Mouse (Mus musculus) myocyte (in vitro differentiated cells): Measurements from ENCODE around the gene Ccna1. TPM values are rescaled to one million over a fixed set of nuclear protein-coding genes. Genes with fewer than 3 reads are reported as not detected.

Experiments
- H3K27me3 ChIP-seq: one replicate; pipeline ENCODE4 v1.6.1; 2011; ENCODE audit not compliant: control insufficient read depth, insufficient read depth, insufficient read length
- H3K36me3 ChIP-seq: one replicate; pipeline ENCODE4 v1.6.1; 2011; ENCODE audit not compliant: control insufficient read depth, insufficient read depth
- H3K4me2 ChIP-seq: one replicate; pipeline ENCODE4 v1.6.1; 2011; ENCODE audit warnings: low read depth, control low read depth
- H3K4me3 ChIP-seq: one replicate; pipeline ENCODE4 v1.5.1; 2011; ENCODE audit warnings: mild to moderate bottlenecking, control low read depth, moderate library complexity
- H3K79me2 ChIP-seq: one replicate; pipeline ENCODE4 v1.6.1; 2011; ENCODE audit not compliant: control insufficient read depth, insufficient read depth
- H3ac ChIP-seq: one replicate; pipeline ENCODE4 v1.6.1; 2011; ENCODE audit not compliant: control insufficient read depth, insufficient read length
- CEBPB ChIP-seq: IDR thresholded peaks from 2 replicates; pipeline ENCODE4 v1.6.1; 2011; ENCODE audit warnings: mild to moderate bottlenecking, moderate library complexity; ENCODE audit not compliant: poor library complexity, insufficient read depth, severe bottlenecking
- E2F4 ChIP-seq: IDR thresholded peaks from one replicate; pipeline ENCODE4 v1.6.1; 2011; ENCODE audit warnings: mild to moderate bottlenecking, control low read depth, moderate library complexity; ENCODE audit not compliant: insufficient read depth
- MAX ChIP-seq: IDR thresholded peaks from one replicate; pipeline ENCODE4 v1.6.1; 2011; ENCODE audit warnings: low read depth, mild to moderate bottlenecking, control low read depth
- MYOD1 ChIP-seq, 3 experiments: IDR thresholded peaks; one replicate each; pipeline ENCODE4 v1.6.1; 2011; ENCODE audit warnings: control low read depth in 2 of 3, low read depth in 2 of 3, mild to moderate bottlenecking in 2 of 3, moderate library complexity in 1 of 3; ENCODE audit not compliant: insufficient read length in 2 of 3, control insufficient read depth in 1 of 3
- MYOG ChIP-seq, 3 experiments: IDR thresholded peaks; one replicate each; pipeline ENCODE4 v1.6.1; 2011; ENCODE audit warnings: control low read depth in 2 of 3, low read depth in 2 of 3, mild to moderate bottlenecking in 2 of 3; ENCODE audit not compliant: insufficient read length in 2 of 3, control insufficient read depth in 1 of 3, insufficient read depth in 1 of 3
- POLR2A ChIP-seq: IDR thresholded peaks from one replicate; pipeline ENCODE4 v1.6.1; 2011; ENCODE audit warnings: low read depth, mild to moderate bottlenecking, control low read depth, moderate library complexity; ENCODE audit not compliant: insufficient read length
- POLR2AphosphoS2 ChIP-seq: IDR thresholded peaks from one replicate; pipeline ENCODE4 v1.6.1; 2011; ENCODE audit warnings: low read depth, control low read depth; ENCODE audit not compliant: insufficient read length
- REST ChIP-seq: IDR thresholded peaks from one replicate; pipeline ENCODE4 v1.6.1; 2011; ENCODE audit warnings: mild to moderate bottlenecking, control low read depth, moderate library complexity; ENCODE audit not compliant: insufficient read depth, insufficient read length
- SRF ChIP-seq: IDR thresholded peaks from one replicate; pipeline ENCODE4 v1.6.1; 2011; ENCODE audit warnings: low read depth; ENCODE audit not compliant: control insufficient read depth, insufficient read length
- TCF12 ChIP-seq: IDR thresholded peaks from one replicate; pipeline ENCODE4 v1.6.1; 2011; ENCODE audit warnings: mild to moderate bottlenecking, control low read depth; ENCODE audit not compliant: poor library complexity, insufficient read depth, severe bottlenecking
- TCF3 ChIP-seq: IDR thresholded peaks from one replicate; pipeline ENCODE4 v1.6.1; 2011; ENCODE audit warnings: low read depth, control low read depth; ENCODE audit not compliant: insufficient read length
- USF1 ChIP-seq: IDR thresholded peaks from one replicate; pipeline ENCODE4 v1.6.1; 2011; ENCODE audit warnings: low read depth, mild to moderate bottlenecking, control low read depth, moderate library complexity
- polyA plus RNA-seq: library from polyadenylated mRNA; unstranded; fragments of >200 nt; fragmentation: generic; extraction: Trizol; gene quantifications from one replicate; pipeline ENCODE4 v1.2.1, GENCODE M21; 2012; ENCODE audit warnings: missing spikeins

Gene Ccna1
- polyA plus RNA-seq, 1 experiment = not detected

- no peak overlapping the region for H3K4me2 ChIP-seq
- H3K27me3 ChIP-seq = no peaks in the 10 kb centered on the region
- TF ChIP-seq REST (no peak), TCF3 (no peak), POLR2A (no peak), TCF12 (no peak), MYOG (IDR thresholded peaks at IDR 0.05; ENCODE audit: control insufficient read depth in 1 of 3, insufficient read depth in 1 of 3, insufficient read length in 2 of 3, low read depth in 2 of 3) (no peak), MYOD1 (IDR thresholded peaks at IDR 0.05; ENCODE audit: control insufficient read depth in 1 of 3, insufficient read length in 2 of 3, low read depth in 2 of 3) (no peak), CEBPB (no peak), USF1 (no peak), E2F4 (no peak), MAX (no peak), SRF (no peak), POLR2AphosphoS2 (no peak)
- H3K79me2 ChIP-seq = no peaks in the 10 kb centered on the region
- H3K4me3 ChIP-seq = no peak overlapping the region
- H3ac ChIP-seq = no peak overlapping the region
- H3K36me3 ChIP-seq = no peaks in the 10 kb centered on the region
These were observed 10.7 kb upstream of the Ccna1 start for GRCm38 (mm10) chr3:55065738-55066665.

- Histone ChIP-seq H3K36me3 (no peaks in the 10 kb centered on the region), H3K27me3 (peaks cover 2% of the 10 kb centered on the region), H3K4me3 (no peak overlapping the region), H3K4me2 (no peak overlapping the region), H3K79me2 (no peaks in the 10 kb centered on the region), H3ac (no peak overlapping the region)
- no peak for TF ChIP-seq MYOD1 (IDR thresholded peaks at IDR 0.05; ENCODE audit: control insufficient read depth in 1 of 3, insufficient read length in 2 of 3, low read depth in 2 of 3)
These were observed 9.1 kb upstream of the Ccna1 start for GRCm38 (mm10) chr3:55064396-55064795.

GRCm38 (mm10) chr3:55062653-55063052, 7.4 kb upstream of the Ccna1 start:
- H3K4me2 ChIP-seq = no peak overlapping the region
- H3K79me2 ChIP-seq = no peaks in the 10 kb centered on the region
- peaks cover 13% of the 10 kb centered on the region for H3K27me3 ChIP-seq
- TF ChIP-seq CEBPB (no peak), E2F4 (no peak), REST (no peak), MYOD1 (IDR thresholded peaks at IDR 0.05; ENCODE audit: control insufficient read depth in 1 of 3, insufficient read length in 2 of 3, low read depth in 2 of 3) (no peak)
- H3K36me3 ChIP-seq = no peaks in the 10 kb centered on the region
- H3ac ChIP-seq = no peak overlapping the region
- H3K4me3 ChIP-seq = no peak overlapping the region

GRCm38 (mm10) chr3:55056376-55056775, 1.1 kb upstream of the Ccna1 start:
- TF ChIP-seq REST = no peak
- TF ChIP-seq E2F4 = no peak
- no peak for TF ChIP-seq MYOG (IDR thresholded peaks at IDR 0.05; ENCODE audit: control insufficient read depth in 1 of 3, insufficient read depth in 1 of 3, insufficient read length in 2 of 3, low read depth in 2 of 3)
- TF ChIP-seq CEBPB = no peak
- no peak for TF ChIP-seq SRF
- no peak for TF ChIP-seq TCF3
- TF ChIP-seq POLR2A = no peak
- TF ChIP-seq TCF12 = no peak
- no peak for TF ChIP-seq POLR2AphosphoS2
- no peak for TF ChIP-seq MAX
- no peak for TF ChIP-seq MYOD1 (IDR thresholded peaks at IDR 0.05; ENCODE audit: control insufficient read depth in 1 of 3, insufficient read length in 2 of 3, low read depth in 2 of 3)
- TF ChIP-seq USF1 = no peak
- Histone ChIP-seq H3K4me3 (no peak overlapping the region), H3K27me3 (peaks cover 30% of the 10 kb centered on the region), H3K36me3 (no peaks in the 10 kb centered on the region), H3K79me2 (no peaks in the 10 kb centered on the region), H3K4me2 (no peak overlapping the region), H3ac (no peak overlapping the region)

GRCm38 (mm10) chr3:55055747-55056120, 433 bp upstream of the Ccna1 start:
- peaks cover 30% of the 10 kb centered on the region for H3K27me3 ChIP-seq
- no peaks in the 10 kb centered on the region for H3K79me2 ChIP-seq
- H3K36me3 ChIP-seq = no peaks in the 10 kb centered on the region
- H3K4me3 ChIP-seq = no peak overlapping the region
- TF ChIP-seq E2F4 (no peak), MYOD1 (IDR thresholded peaks at IDR 0.05; ENCODE audit: control insufficient read depth in 1 of 3, insufficient read length in 2 of 3, low read depth in 2 of 3) (no peak), POLR2AphosphoS2 (no peak), REST (no peak), USF1 (no peak), TCF12 (no peak), POLR2A (no peak), MAX (no peak), SRF (no peak), CEBPB (no peak), MYOG (IDR thresholded peaks at IDR 0.05; ENCODE audit: control insufficient read depth in 1 of 3, insufficient read depth in 1 of 3, insufficient read length in 2 of 3, low read depth in 2 of 3) (no peak), TCF3 (no peak)
- no peak overlapping the region for H3ac ChIP-seq
- H3K4me2 ChIP-seq = no peak overlapping the region
